Mouse (Mus musculus) retina, postnatal 7 days (tissue): ENCODE results near the gene Flywch1.

ENCODE experiments used
- DNase-seq: peaks from one replicate; pipeline ENCODE4 v3.0.0-alpha.2; 2012; ENCODE audit warnings: low read depth, low spot score

Flywch1 gene

GRCm38 (mm10) chr17:23705525-23706104, 65.8 kb downstream of the Flywch1 start:
- DNase-seq, result no peak

GRCm38 (mm10) chr17:23704741-23705140, 66.7 kb downstream of the Flywch1 start:
- DNase-seq, result no peak

GRCm38 (mm10) chr17:23703301-23703700, 68.1 kb downstream of the Flywch1 start:
- DNase-seq, result no peak
